Mouse (Mus musculus) lung, embryonic 14.5 days (tissue): ENCODE measurements around the gene Dbil5. TPM values are rescaled to one million over a fixed set of nuclear protein-coding genes. Genes with fewer than 3 reads are reported as not detected.

ENCODE experiments used
- ATAC-seq: fragments of 200-750 bp; cut with Nextera tagmentation; 2 replicates; pipeline ENCODE4 v1.8.0; 2017; ENCODE audit warnings: mild to moderate bottlenecking, moderate TSS enrichment, moderate library complexity; ENCODE audit not compliant: insufficient read depth
- DNase-seq: peaks from one replicate; pipeline ENCODE4 v3.0.0-alpha.2; 2015
- H3K27ac ChIP-seq: fragments of 300-500 bp; sonication (generic); 2 replicates; pipeline ENCODE4 v1.5.1; 2014; ENCODE audit warnings: low read depth, mild to moderate bottlenecking, moderate library complexity
- H3K27me3 ChIP-seq: fragments of 300-500 bp; sonication (generic); 2 replicates; pipeline ENCODE4 v1.6.1; 2014; ENCODE audit warnings: low read length, control low read depth; ENCODE audit not compliant: insufficient read depth
- H3K36me3 ChIP-seq: fragments of 300-500 bp; sonication (generic); 2 replicates; pipeline ENCODE4 v1.6.1; 2014; ENCODE audit warnings: control low read depth; ENCODE audit not compliant: insufficient read depth
- H3K4me1 ChIP-seq: fragments of 300-500 bp; sonication (generic); 2 replicates; pipeline ENCODE4 v1.6.1; 2014; ENCODE audit warnings: antibody characterized with exemption, control low read depth; ENCODE audit not compliant: insufficient read depth
- H3K4me2 ChIP-seq: fragments of 300-500 bp; sonication (generic); 2 replicates; pipeline ENCODE4 v1.6.1; 2014; ENCODE audit warnings: mild to moderate bottlenecking
- H3K4me3 ChIP-seq: fragments of 300-500 bp; sonication (generic); 2 replicates; pipeline ENCODE4 v1.5.1; 2014; ENCODE audit warnings: low read depth, low read length
- H3K9ac ChIP-seq: fragments of 300-500 bp; sonication (generic); 2 replicates; pipeline ENCODE4 v1.6.1; 2014
- H3K9me3 ChIP-seq: fragments of 300-500 bp; sonication (generic); 2 replicates; pipeline ENCODE4 v1.6.1; 2016; ENCODE audit warnings: low read depth, low read length, control low read depth
- CTCF ChIP-seq: IDR thresholded peaks from 2 replicates; pipeline ENCODE4 v1.5.1; 2016; ENCODE audit warnings: antibody characterized with exemption, low read depth
- WGBS: fragments of 180-500 bp; shearing (Covaris S2); extraction: QIAGEN DNeasy Blood & Tissue Kit; methylation state at CpG from one replicate; pipeline ENCODE4 v1.1.7; 2014; 5-methylcytosine and 5-hydroxymethylcytosine counted together
- polyA plus RNA-seq: library from polyadenylated mRNA; unstranded; fragments of >200 nt; fragmentation: Nextera tagmentation; extraction: Ambion mirVana; gene quantifications from 2 replicates; pipeline ENCODE4 v1.2.1, GENCODE M21; 2014

Gene Dbil5
- polyA plus RNA-seq, 1 experiment from 2014 or later, result 1.6 TPM

GRCm38 (mm10) chr11:76225051-76225450, 7.6 kb downstream of the Dbil5 start:
- peaks cover 41% of the 10 kb centered on the region for H3K36me3 ChIP-seq
- no peak for ATAC-seq
- no peak for TF ChIP-seq CTCF

DNA sequence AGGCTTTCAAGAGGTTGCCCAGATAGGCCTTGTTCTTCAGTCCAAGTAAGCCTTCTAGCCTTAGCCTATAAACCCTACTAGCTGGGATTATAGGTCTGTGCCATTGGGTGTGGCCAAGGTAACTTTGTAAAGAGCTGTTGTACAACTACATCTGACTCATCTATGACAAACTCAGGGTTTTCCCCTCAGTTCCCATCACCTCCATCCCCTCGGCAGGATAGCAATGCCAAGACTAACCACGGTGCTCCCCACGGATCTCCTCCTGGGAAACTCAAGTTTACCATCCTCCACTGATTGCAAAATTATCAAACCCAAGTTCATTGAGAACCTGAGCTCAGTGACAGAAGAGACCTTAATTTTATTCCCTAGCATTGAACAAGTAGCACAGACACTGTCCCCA, 18.7 kb downstream of the Dbil5 start:
- no peak for TF ChIP-seq CTCF
- Histone ChIP-seq H3K9ac (no peak overlapping the region), H3K4me1 (no peaks in the 10 kb centered on the region), H3K9me3 (no peaks in the 10 kb centered on the region), H3K4me2 (no peak overlapping the region), H3K36me3 (peaks cover 77% of the 10 kb centered on the region), H3K27me3 (no peaks in the 10 kb centered on the region), H3K4me3 (no peak overlapping the region), H3K27ac (no peak overlapping the region)
- ATAC-seq (no peak), DNase-seq (no peak)
- 92% methylated on average over 3 of the region's 3 CpGs for WGBS

More at GRCm38 (mm10) chr11:76225051-76225450, 7.6 kb downstream of the Dbil5 start:
- Histone ChIP-seq H3K27ac (no peak overlapping the region), H3K27me3 (no peaks in the 10 kb centered on the region), H3K4me2 (no peak overlapping the region), H3K9ac (no peak overlapping the region), H3K4me3 (no peak overlapping the region), H3K9me3 (no peaks in the 10 kb centered on the region), H3K4me1 (no peaks in the 10 kb centered on the region)
- no peak for DNase-seq

- Histone ChIP-seq H3K4me2 (no peak overlapping the region), H3K9ac (no peak overlapping the region), H3K9me3 (no peaks in the 10 kb centered on the region), H3K27me3 (no peaks in the 10 kb centered on the region), H3K27ac (no peak overlapping the region), H3K36me3 (peaks cover 44% of the 10 kb centered on the region), H3K4me1 (no peaks in the 10 kb centered on the region), H3K4me3 (no peak overlapping the region)
- DNase-seq (no peak), ATAC-seq (no peak)
- no peak for TF ChIP-seq CTCF
- WGBS, result 89% methylated on average over 2 of the region's 2 CpGs
Observed at GRCm38 (mm10) chr11:76239750-76240149, 22.3 kb downstream of the Dbil5 start.

GRCm38 (mm10) chr11:76242901-76243810, 25.7 kb downstream of the Dbil5 start, which contains the start of the genes Mrm3 and Glod4:
TSS of gene Mrm3 (plus strand) at chr11:76243715.
TSS of gene Glod4 (minus strand) at chr11:76243725.
- under 1% methylated on average over 61 of the region's 61 CpGs for WGBS
- H3K27ac ChIP-seq, result peak within 1 kb of the TSS; percentile 73
- peak within 1 kb of the TSS; percentile 85 for H3K4me2 ChIP-seq
- peak within 1 kb of the TSS; percentile 93 for H3K4me3 ChIP-seq
- peak; percentile 88 for ATAC-seq
- H3K27me3 ChIP-seq, result no peaks in the 10 kb centered on the region
- peaks cover 30% of the 10 kb centered on the region for H3K36me3 ChIP-seq
- no peaks in the 10 kb centered on the region for H3K9me3 ChIP-seq
- H3K4me1 ChIP-seq, result no peaks in the 10 kb centered on the region
- H3K9ac ChIP-seq, result peak within 1 kb of the TSS; percentile 85
- no peak for TF ChIP-seq CTCF
- peak; percentile 97 for DNase-seq

DNA sequence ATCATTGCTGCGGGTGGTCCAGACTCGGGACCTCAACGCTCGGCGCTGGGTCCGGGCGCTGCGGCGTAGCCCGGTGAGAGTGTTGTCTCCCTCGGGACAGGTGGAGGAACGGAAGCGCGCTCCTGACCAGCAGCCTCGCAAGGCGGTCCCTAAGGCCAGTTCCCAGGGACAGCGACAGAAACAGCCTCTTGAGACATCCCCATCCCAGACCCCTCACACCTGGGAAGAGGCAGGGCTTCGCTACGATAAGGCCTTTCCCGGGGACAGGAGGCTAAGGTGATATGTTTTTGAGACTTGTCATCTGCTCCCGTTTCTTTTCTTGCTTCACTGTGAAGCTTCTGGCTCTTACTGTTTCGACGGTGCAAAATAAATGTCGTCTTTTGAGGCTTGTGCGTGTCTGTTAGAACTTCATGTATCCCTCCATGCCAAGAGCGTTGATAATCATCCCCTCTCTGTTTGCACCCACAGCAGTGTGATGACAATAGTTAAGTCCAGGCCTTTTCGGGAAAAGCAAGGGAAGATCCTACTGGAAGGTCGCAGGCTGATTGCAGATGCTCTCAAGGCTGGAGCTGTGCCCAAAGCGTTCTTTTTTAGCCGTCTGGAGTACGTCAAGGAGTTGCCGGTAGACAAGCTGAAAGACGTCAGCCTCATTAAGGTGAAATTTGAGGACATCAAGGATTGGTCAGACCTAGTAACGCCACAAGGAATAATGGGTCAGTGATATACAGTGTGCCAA, 26.6 kb downstream of the Dbil5 start:
- Histone ChIP-seq H3K27me3 (no peaks in the 10 kb centered on the region), H3K4me1 (no peaks in the 10 kb centered on the region), H3K27ac (peak overlapping the region; percentile 37; the same call in 1 of the 2 replicates), H3K4me3 (peak overlapping the region; percentile 93), H3K9me3 (no peaks in the 10 kb centered on the region), H3K4me2 (peak overlapping the region; percentile 85), H3K36me3 (peaks cover 29% of the 10 kb centered on the region), H3K9ac (peak overlapping the region; percentile 85)
- DNase-seq, result no peak
- ATAC-seq, result peak; percentile 66; the same call in 1 of the 2 replicates
- TF ChIP-seq CTCF, result no peak
- whole genome bisulfite sequencing, result 2% methylated on average over 34 of the region's 34 CpGs

DNA sequence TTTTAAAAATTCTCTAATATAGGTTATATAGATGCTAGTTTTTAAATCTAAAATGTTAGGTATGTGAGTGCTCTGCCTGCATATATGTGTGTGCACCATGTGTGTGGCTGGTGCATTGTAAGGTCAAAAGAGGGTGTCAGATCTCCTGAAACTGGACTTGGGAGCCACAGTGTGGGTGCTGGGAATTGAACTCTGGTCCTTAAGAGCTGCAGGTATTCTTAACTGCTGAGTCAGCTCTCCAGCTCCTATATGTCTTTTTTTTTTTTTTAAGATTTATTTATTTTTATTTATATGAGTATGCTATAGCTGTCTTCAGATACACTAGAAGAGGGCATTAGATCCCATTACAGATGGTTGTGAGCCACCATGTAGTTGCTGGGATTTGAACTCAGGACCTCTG, 29.0 kb downstream of the Dbil5 start:
- no peaks in the 10 kb centered on the region for H3K27me3 ChIP-seq
- no peaks in the 10 kb centered on the region for H3K9me3 ChIP-seq
- no peak overlapping the region for H3K27ac ChIP-seq
- peaks cover 38% of the 10 kb centered on the region for H3K36me3 ChIP-seq
- no peak overlapping the region for H3K9ac ChIP-seq
- no peak for DNase-seq
- H3K4me2 ChIP-seq, result no peak overlapping the region
- TF ChIP-seq CTCF, result no peak
- H3K4me1 ChIP-seq, result no peaks in the 10 kb centered on the region
- ATAC-seq, result no peak
- H3K4me3 ChIP-seq, result no peak overlapping the region

GRCm38 (mm10) chr11:76247239-76247638, 29.8 kb downstream of the Dbil5 start:
- DNase-seq, result no peak
- no peak for ATAC-seq
- Histone ChIP-seq H3K4me2 (no peak overlapping the region), H3K36me3 (peaks cover 38% of the 10 kb centered on the region), H3K9ac (no peak overlapping the region), H3K9me3 (no peaks in the 10 kb centered on the region), H3K27me3 (no peaks in the 10 kb centered on the region), H3K4me1 (no peaks in the 10 kb centered on the region), H3K4me3 (no peak overlapping the region), H3K27ac (no peak overlapping the region)
- peak; percentile 30; the same call in 1 of the 2 replicates for TF ChIP-seq CTCF
- WGBS, result 48% methylated on average over 2 of the region's 2 CpGs
